Mouse (Mus musculus) embryonic facial prominence, embryonic 12.5 days (tissue): ENCODE measurements at regions not wholly inside any gene's neighbourhood (a gene's known extent, or its start where the extent isn't known, plus 50 kb on each side); places are given as distances from the start of the nearest gene placed in this dataset.

ENCODE experiments used
- ATAC-seq: fragments of 200-750 bp; cut with Nextera tagmentation; 2 replicates; pipeline ENCODE4 v1.8.0; 2017; ENCODE audit not compliant: insufficient number of reproducible peaks, insufficient read depth, low FRiP score, low TSS enrichment
- H3K27ac ChIP-seq: fragments of 300-500 bp; sonication (generic); 2 replicates; pipeline ENCODE4 v1.5.1; 2016; ENCODE audit warnings: mild to moderate bottlenecking
- H3K27me3 ChIP-seq: fragments of 300-500 bp; sonication (generic); 2 replicates; pipeline ENCODE4 v1.6.1; 2016; ENCODE audit warnings: mild to moderate bottlenecking, moderate library complexity
- H3K36me3 ChIP-seq: fragments of 300-500 bp; sonication (generic); 2 replicates; pipeline ENCODE4 v1.6.1; 2016; ENCODE audit warnings: mild to moderate bottlenecking
- H3K4me1 ChIP-seq: fragments of 300-500 bp; sonication (generic); 2 replicates; pipeline ENCODE4 v1.6.1; 2016
- H3K4me2 ChIP-seq: fragments of 300-500 bp; sonication (generic); replicated peaks from 2 replicates; pipeline ENCODE4 v1.6.1; 2016; ENCODE audit warnings: mild to moderate bottlenecking, moderate library complexity
- H3K4me3 ChIP-seq: fragments of 300-500 bp; sonication (generic); 2 replicates; pipeline ENCODE4 v1.5.1; 2016; ENCODE audit warnings: mild to moderate bottlenecking
- H3K9ac ChIP-seq: fragments of 300-500 bp; sonication (generic); 2 replicates; pipeline ENCODE4 v1.6.1; 2016; ENCODE audit warnings: mild to moderate bottlenecking, moderate library complexity
- H3K9me3 ChIP-seq: fragments of 300-500 bp; sonication (generic); 2 replicates; pipeline ENCODE4 v1.6.1; 2016; ENCODE audit warnings: mild to moderate bottlenecking, moderate library complexity
- WGBS: fragments of 180-500 bp; shearing (Covaris S2); methylation state at CpG from one replicate; pipeline ENCODE4 v1.1.7; 2016; 5-methylcytosine and 5-hydroxymethylcytosine counted together

DNA sequence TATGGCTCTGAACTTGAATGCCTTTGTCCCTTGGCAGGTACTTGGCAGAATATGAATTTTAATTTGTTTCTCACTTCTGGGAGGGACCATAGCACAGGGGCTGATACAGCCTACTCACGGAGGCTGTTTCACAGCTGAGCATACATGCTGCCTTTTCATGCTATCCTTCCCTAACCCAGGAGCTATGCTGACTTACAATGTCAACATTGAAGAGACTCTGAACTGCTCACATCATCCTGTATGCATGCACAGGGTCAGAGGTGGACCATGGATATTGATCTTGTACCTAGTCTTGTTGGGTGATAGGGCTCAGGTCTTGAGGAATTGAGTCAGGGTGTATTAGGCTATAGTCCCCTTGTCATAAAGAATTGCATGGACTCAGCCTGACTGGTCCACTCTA, 74.5 kb downstream of the Cmpk2 start:
- no peaks in the 10 kb centered on the region for H3K27me3 ChIP-seq
- no peak for ATAC-seq
- 75% methylated on average over 1 of the region's 1 CpGs for WGBS
- H3K4me1 ChIP-seq: 0 out of 2 replicates have a peak, but pooled peaks cover 4% of the 10 kb centered on the region
- no peak overlapping the region for H3K4me2 ChIP-seq
- H3K4me3 ChIP-seq: no peak overlapping the region
- no peak overlapping the region for H3K9ac ChIP-seq
- H3K9me3 ChIP-seq: no peaks in the 10 kb centered on the region
- H3K36me3 ChIP-seq: no peaks in the 10 kb centered on the region
- H3K27ac ChIP-seq: no peak overlapping the region

DNA sequence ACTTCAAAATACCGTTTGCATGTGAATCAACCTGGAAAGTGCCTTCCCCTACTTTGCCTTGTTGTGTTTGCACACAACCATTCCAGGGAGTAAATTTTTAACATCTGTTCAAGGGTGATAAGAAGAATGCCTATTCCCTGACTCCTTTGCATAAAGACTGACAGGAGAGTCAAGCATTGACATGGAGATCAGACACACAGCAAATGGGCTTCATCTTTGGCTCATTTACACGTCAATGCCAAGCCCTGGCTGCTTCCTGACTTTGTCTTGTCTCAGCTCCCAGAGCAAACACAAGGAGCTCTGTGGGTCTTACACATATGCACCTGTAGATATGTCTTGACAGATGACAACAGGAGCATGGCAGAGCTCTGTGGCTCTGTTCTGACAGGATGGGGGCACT, 73.4 kb downstream of the Cmpk2 start:
- ATAC-seq: no peak
- WGBS: 51% methylated on average over 2 of the region's 2 CpGs

DNA sequence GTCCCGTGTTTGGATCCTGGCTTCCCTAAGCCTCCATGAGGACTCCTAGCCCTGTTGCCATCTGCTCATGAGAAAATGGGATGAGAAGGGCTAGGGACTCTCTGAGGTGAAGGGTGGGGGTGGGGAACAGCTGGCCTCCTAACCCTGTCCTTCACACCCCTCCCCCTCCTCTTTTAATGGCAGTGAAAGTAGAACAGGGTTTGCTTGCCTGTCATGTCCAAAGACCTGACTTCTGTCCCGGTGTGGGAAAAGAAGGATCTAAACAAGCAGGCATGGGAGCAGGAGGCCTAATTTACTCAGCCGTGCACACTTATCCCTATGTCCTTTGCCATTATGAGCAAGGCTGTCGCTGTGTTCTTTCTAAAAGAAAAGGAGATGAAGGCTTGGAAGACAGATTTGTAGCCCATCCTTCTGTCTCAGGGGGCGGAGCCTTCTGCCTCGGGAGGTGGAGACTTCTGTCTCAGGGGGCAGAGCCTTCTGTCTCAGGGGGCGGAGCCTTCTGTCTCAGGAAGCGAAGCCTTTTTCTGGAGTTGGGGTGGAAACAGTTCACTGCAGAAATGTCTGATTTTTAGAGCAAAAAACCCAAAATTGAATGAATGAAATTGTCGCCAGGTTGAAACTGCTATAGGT, 66.4 kb downstream of the Cmpk2 start:
- WGBS: 65% methylated on average over 9 of the region's 9 CpGs
- Histone ChIP-seq H3K4me3 (no peak overlapping the region), H3K27me3 (no peaks in the 10 kb centered on the region), H3K9me3 (no peaks in the 10 kb centered on the region), H3K9ac (no peak overlapping the region), H3K4me1 (peaks cover 24% of the 10 kb centered on the region; the same call in 1 of the 2 replicates), H3K27ac (no peak overlapping the region), H3K36me3 (no peaks in the 10 kb centered on the region), H3K4me2 (no peak overlapping the region)
- ATAC-seq: no peak

More for the DNA sequence above, 73.4 kb downstream of the Cmpk2 start:
- Histone ChIP-seq H3K4me2 (no peak overlapping the region), H3K27me3 (no peaks in the 10 kb centered on the region), H3K9ac (no peak overlapping the region), H3K4me1 (0 out of 2 replicates have a peak, but pooled peaks cover 2% of the 10 kb centered on the region), H3K9me3 (no peaks in the 10 kb centered on the region), H3K36me3 (no peaks in the 10 kb centered on the region), H3K4me3 (no peak overlapping the region), H3K27ac (no peak overlapping the region)

DNA sequence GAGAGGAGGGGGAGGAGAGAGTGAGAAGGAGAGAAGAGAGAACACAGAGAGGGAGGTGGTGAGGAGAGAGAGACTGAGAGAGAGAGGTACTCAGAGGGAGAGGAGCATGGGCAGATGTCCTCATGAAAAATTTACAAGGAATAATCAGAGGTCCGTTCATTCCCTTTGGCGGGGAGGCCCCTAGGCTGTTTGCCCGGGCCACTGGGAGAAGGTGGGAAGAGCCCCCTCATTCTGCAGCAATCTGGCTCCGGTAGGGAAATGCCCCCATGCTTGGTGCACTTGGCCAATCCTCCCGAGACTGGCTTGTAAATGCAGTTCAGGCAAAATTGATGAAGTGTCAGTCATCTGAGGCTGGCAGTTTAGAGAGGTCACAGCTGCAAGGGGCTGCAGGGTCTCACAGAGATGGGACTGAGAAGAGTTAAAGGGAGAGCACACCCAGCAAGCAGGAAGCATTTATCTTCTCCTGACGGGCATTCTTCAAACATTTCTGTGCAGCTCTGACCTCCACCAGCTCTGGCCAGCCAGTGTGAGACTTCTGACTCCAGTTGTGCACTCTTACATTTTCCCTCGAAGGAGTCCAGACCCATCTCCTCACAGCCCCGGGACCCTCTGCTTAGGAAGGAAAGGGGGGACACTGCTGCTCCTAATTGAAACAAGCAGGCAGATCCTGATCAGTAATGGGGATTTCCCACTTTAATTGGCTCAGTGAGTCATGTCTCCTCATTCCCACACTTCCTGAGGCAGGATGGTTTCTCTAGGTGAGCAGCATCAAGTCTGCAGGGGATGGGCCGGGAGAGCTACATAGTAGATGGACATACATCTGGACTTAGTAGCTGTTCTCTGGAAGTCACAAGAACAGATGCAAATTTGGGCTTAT, 65.5 kb downstream of the Cmpk2 start:
- Histone ChIP-seq H3K27me3 (no peaks in the 10 kb centered on the region), H3K27ac (peak overlapping the region; percentile 67), H3K4me2 (0 out of 2 replicates have a peak overlapping the region, but pooled peaks have one; percentile 4), H3K9me3 (no peaks in the 10 kb centered on the region), H3K4me1 (peaks cover 24% of the 10 kb centered on the region; the same call in 1 of the 2 replicates), H3K36me3 (no peaks in the 10 kb centered on the region), H3K4me3 (no peak overlapping the region), H3K9ac (no peak overlapping the region; the same call in 1 of the 2 replicates)
- WGBS: 15% methylated on average over 9 of the region's 9 CpGs
- ATAC-seq: 0 out of 2 replicates have a peak, but pooled peaks have one; percentile 19

DNA sequence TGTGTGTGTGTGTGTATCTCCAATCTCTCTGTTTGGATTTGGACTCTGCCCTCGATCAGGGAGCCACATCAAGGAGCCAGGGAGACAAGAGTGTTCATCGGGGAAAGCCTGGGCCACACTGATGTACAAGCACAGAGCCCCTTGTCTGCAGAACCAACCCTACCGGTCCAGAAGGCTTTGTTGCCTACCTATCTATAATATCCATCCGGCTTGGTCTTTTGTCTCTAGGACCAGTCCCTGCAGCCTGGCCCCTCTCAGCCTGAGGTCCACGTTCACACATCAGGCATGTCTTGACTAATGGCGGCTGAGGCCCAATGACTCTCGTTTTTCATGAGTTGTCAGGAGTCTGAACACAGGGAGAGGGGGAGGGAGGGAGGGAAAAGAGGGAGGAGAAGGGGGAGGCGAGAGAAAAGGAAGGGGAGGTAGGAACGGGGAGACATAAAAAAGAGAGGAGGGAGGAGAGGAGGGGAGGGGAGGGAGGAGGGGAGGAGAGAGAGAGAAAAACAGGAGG, 64.7 kb downstream of the Cmpk2 start:
- WGBS: 27% methylated on average over 9 of the region's 9 CpGs
- Histone ChIP-seq H3K27me3 (no peaks in the 10 kb centered on the region), H3K4me3 (no peak overlapping the region), H3K27ac (peak overlapping the region; percentile 67), H3K9me3 (no peaks in the 10 kb centered on the region), H3K36me3 (no peaks in the 10 kb centered on the region), H3K4me1 (peaks cover 24% of the 10 kb centered on the region; the same call in 1 of the 2 replicates), H3K9ac (no peak overlapping the region; the same call in 1 of the 2 replicates), H3K4me2 (peak overlapping the region; percentile 29; the same call in 1 of the 2 replicates)
- ATAC-seq: no peak

DNA sequence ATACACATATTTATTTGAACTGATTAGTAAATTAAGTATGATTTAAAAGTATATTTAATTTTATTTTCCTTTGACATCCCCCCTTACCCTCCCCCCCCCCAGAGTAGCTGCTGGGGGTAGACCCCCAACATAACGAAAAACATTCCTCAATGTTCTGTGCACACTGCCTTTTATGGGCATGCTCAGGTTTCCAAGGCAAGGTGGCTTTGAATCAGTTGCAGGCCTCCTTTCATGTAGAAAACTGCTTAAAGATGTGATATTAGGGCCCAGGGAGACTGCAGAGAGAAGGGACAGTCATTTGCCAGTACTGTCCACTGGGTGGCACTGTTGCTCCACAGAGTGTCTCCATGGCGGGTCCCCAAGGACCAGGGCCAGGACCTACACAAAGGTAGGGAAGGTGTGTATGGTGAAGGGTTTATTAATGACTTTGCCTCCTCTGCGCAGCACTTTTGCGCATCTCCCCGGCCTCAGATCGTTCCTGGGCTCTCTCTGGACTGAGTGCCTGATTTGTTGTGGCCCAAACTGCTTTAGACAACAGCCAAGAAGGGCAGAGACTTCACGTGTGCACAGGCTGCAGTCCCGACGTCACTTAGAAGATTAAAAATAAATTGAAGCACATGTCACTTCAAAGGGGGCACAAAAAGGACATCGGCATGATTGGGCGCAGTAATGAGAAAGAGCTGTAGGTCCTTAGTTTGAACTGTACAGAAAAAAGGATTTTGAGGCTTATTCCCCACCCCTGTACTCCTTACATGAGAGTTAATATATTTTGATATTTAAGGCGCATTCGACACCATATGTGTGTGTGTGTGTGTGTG, 64.0 kb downstream of the Cmpk2 start:
- no peaks in the 10 kb centered on the region for H3K36me3 ChIP-seq
- no peaks in the 10 kb centered on the region for H3K9me3 ChIP-seq
- peaks cover 24% of the 10 kb centered on the region; the same call in 1 of the 2 replicates for H3K4me1 ChIP-seq
- peak overlapping the region; percentile 29 for H3K4me2 ChIP-seq
- peak; percentile 67 for ATAC-seq
- no peak overlapping the region for H3K9ac ChIP-seq
- H3K27ac ChIP-seq: peak overlapping the region; percentile 67
- WGBS: 17% methylated on average over 13 of the region's 13 CpGs
- H3K27me3 ChIP-seq: no peaks in the 10 kb centered on the region
- no peak overlapping the region for H3K4me3 ChIP-seq

DNA sequence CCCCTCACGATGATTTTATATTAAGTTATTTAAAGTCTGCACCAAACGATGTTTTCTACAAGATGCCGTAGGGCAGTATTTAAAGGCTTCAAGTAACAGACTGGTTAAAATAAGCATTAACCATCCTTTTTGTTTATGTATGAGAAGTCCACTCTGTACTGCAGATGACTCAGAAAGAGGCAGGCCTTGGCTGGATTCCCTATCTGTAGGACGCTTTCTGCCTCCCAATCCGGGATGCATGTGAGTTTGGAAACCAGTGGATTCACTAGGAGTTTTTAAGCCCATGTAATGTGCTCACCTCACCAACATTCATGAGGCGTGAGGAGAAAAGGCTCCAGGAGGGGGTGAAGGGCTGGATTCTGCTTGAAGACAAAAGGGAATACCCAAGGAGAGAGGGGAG, 63.1 kb downstream of the Cmpk2 start:
- 0 out of 2 replicates have a peak overlapping the region, but pooled peaks have one; percentile 50 for H3K27ac ChIP-seq
- no peaks in the 10 kb centered on the region for H3K27me3 ChIP-seq
- no peaks in the 10 kb centered on the region for H3K36me3 ChIP-seq
- no peak overlapping the region for H3K9ac ChIP-seq
- H3K9me3 ChIP-seq: no peaks in the 10 kb centered on the region
- H3K4me3 ChIP-seq: no peak overlapping the region
- ATAC-seq: no peak
- H3K4me1 ChIP-seq: peaks cover 24% of the 10 kb centered on the region; the same call in 1 of the 2 replicates
- 73% methylated on average over 6 of the region's 6 CpGs for WGBS
- H3K4me2 ChIP-seq: no peak overlapping the region
